Mouse (Mus musculus): ENCODE measurements around the gene Immp2l. TPM values are rescaled to one million over a fixed set of nuclear protein-coding genes. Genes with fewer than 3 reads are reported as not detected.

The Immp2l gene
- polyA plus RNA-seq, 2 experiments = 4.3 to 11.2 TPM

DNA sequence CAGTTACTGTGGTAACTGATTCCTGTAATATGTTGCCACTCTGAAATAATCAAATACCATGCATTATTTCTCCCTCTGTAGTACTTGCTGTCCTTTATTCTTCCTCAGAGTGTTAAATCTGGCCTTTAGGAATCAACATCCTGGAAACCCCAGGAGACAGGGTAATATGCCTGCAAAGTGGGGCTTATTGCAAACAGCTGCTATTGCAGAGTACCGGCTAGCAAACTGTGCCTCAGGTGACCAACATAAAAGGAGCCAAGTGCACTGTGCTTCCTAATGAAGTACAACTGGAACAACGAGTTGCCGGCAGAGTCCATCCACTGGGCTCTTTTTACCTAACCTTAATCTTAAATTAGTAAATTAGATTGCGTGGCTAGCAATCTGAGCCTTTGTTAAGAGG, 200.6 kb downstream of the Immp2l start:
- Histone ChIP-seq H3K9ac (replicated peaks) (no peak overlapping the region), H3K36me3 (replicated peaks; ENCODE audit: control insufficient read depth, insufficient read depth, low read depth) (no peaks in the 10 kb centered on the region), H3K4me1 (replicated peaks; ENCODE audit: control insufficient read depth in 2 of 2, insufficient read depth in 2 of 2, low read length in 1 of 2) (no peaks in the 10 kb centered on the region), H3K27ac (no peak overlapping the region), H3K4me3 (ENCODE audit: insufficient read depth in 1 of 2, low read depth in 2 of 2, low read length in 2 of 2) (no peak overlapping the region), H3K9me3 (ENCODE audit: control insufficient read depth, low read length) (no peaks in the 10 kb centered on the region), H3K27me3 (ENCODE audit: control insufficient read depth, insufficient read depth, low read length) (no peaks in the 10 kb centered on the region), H3K4me2 (ENCODE audit: low read depth) (no peak overlapping the region)
- 74% methylated on average over 4 of the region's 4 CpGs for WGBS (ENCODE audit: insufficient replicate concordance)
- DNase-seq (ENCODE audit: low read depth in 3 of 3, low spot score in 3 of 3) (no peak), ATAC-seq (ENCODE audit: insufficient read depth) (no peak)
- TF ChIP-seq CTCF (IDR thresholded peaks at IDR 0.05; ENCODE audit: low read depth) (no peak), EP300 (IDR thresholded peaks at IDR 0.05; ENCODE audit: low read depth) (no peak)

DNA sequence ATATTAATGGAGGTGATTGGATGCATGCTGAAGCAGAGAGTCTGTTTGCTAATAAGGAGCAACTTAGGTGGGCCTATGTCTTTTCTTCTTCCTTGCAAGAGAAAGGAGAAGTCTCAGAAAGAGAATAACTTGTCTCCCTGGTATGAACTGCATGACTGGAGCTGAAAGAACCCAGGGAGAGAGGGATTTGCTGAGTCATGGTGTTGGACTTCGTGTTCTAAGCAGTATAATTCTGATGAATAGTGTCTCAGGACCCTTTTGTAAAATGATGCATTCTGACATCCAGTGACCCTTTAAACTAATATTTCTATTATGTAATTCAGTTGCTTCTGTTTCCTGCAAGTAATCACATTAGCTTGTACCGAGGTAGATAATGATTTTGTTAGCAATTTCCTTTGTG, 208.1 kb downstream of the Immp2l start:
- no peak overlapping the region for H3K27ac ChIP-seq

GRCm38 (mm10) chr12:41237880-41238279, 214.0 kb downstream of the Immp2l start:
- no peaks in the 10 kb centered on the region for H3K27me3 ChIP-seq (ENCODE audit: control insufficient read depth, insufficient read depth, low read length)
- H3K4me1 ChIP-seq (replicated peaks; ENCODE audit: control insufficient read depth in 2 of 2, insufficient read depth in 2 of 2, low read length in 1 of 2) = 0 out of 4 replicates have a peak, but pooled peaks cover 0 to 2% of the 10 kb centered on the region in 2 experiments
- no peak overlapping the region for H3K4me3 ChIP-seq (ENCODE audit: insufficient read depth in 1 of 2, low read depth in 2 of 2, low read length in 2 of 2)
- no peak for TF ChIP-seq CTCF (IDR thresholded peaks at IDR 0.05; ENCODE audit: low read depth)
- TF ChIP-seq EP300 (IDR thresholded peaks at IDR 0.05; ENCODE audit: low read depth) = no peak
- no peak for ATAC-seq (ENCODE audit: insufficient read depth)
- no peak overlapping the region for H3K27ac ChIP-seq
- WGBS (ENCODE audit: insufficient replicate concordance) = 62% methylated on average over 3 of the region's 3 CpGs
- no peaks in the 10 kb centered on the region for H3K9me3 ChIP-seq (ENCODE audit: control insufficient read depth, low read length)
- no peaks in the 10 kb centered on the region for H3K36me3 ChIP-seq (replicated peaks; ENCODE audit: control insufficient read depth, insufficient read depth, low read depth)
- DNase-seq (ENCODE audit: low read depth in 3 of 3, low spot score in 3 of 3) = no peak
- no peak overlapping the region for H3K4me2 ChIP-seq (ENCODE audit: low read depth)
- no peak overlapping the region for H3K9ac ChIP-seq (replicated peaks)

More for the DNA sequence above, 208.1 kb downstream of the Immp2l start:
- H3K4me1 ChIP-seq (replicated peaks; ENCODE audit: control insufficient read depth in 2 of 2, insufficient read depth in 2 of 2, low read length in 1 of 2) = no peaks in the 10 kb centered on the region
- WGBS (ENCODE audit: insufficient replicate concordance) = 31% methylated on average over 2 of the region's 2 CpGs
- H3K9ac ChIP-seq (replicated peaks) = no peak overlapping the region
- no peak for TF ChIP-seq CTCF (IDR thresholded peaks at IDR 0.05; ENCODE audit: low read depth)
- TF ChIP-seq EP300 (IDR thresholded peaks at IDR 0.05; ENCODE audit: low read depth) = no peak
- ATAC-seq (ENCODE audit: insufficient read depth) = no peak
- no peak overlapping the region for H3K4me2 ChIP-seq (ENCODE audit: low read depth)
- H3K36me3 ChIP-seq (replicated peaks; ENCODE audit: control insufficient read depth, insufficient read depth, low read depth) = no peaks in the 10 kb centered on the region
- DNase-seq (ENCODE audit: low read depth in 3 of 3, low spot score in 3 of 3) = no peak
- H3K27me3 ChIP-seq (ENCODE audit: control insufficient read depth, insufficient read depth, low read length) = no peaks in the 10 kb centered on the region
- H3K4me3 ChIP-seq (ENCODE audit: insufficient read depth in 1 of 2, low read depth in 2 of 2, low read length in 2 of 2) = no peak overlapping the region
- H3K9me3 ChIP-seq (ENCODE audit: control insufficient read depth, low read length) = no peaks in the 10 kb centered on the region

DNA sequence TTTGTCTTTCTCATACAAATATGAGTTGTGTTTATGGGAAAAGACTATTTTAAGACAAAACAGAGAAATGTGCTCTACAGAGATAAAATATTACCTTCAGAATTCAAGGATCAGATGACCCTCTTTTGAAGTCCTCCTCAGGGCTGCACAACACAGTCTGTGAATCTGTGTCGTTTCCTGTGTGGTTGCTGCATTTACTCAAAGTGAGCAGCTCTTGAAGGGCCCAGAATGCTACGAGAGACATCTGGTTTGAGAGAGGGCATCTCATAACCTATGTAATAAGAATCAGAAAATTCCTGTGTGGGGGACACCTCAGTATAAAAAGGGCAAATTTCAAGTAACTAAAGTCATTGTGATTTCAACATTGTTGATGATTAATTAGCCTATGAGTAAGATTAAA, 217.3 kb downstream of the Immp2l start:
- no peaks in the 10 kb centered on the region for H3K36me3 ChIP-seq (replicated peaks; ENCODE audit: control insufficient read depth, insufficient read depth, low read depth)
- no peaks in the 10 kb centered on the region for H3K27me3 ChIP-seq (ENCODE audit: control insufficient read depth, insufficient read depth, low read length)
- 31% methylated on average over 2 of the region's 2 CpGs for WGBS (ENCODE audit: insufficient replicate concordance)
- no peak overlapping the region for H3K4me2 ChIP-seq (ENCODE audit: low read depth)
- 0 out of 4 replicates have a peak, but pooled peaks cover 0 to 2% of the 10 kb centered on the region in 2 experiments for H3K4me1 ChIP-seq (replicated peaks; ENCODE audit: control insufficient read depth in 2 of 2, insufficient read depth in 2 of 2, low read length in 1 of 2)
- TF ChIP-seq CTCF (IDR thresholded peaks at IDR 0.05; ENCODE audit: low read depth) = no peak
- no peak for TF ChIP-seq EP300 (IDR thresholded peaks at IDR 0.05; ENCODE audit: low read depth)
- no peaks in the 10 kb centered on the region for H3K9me3 ChIP-seq (ENCODE audit: control insufficient read depth, low read length)
- no peak for DNase-seq (ENCODE audit: low read depth in 3 of 3, low spot score in 3 of 3)
- H3K27ac ChIP-seq = no peak overlapping the region
- no peak overlapping the region for H3K4me3 ChIP-seq (ENCODE audit: insufficient read depth in 1 of 2, low read depth in 2 of 2, low read length in 2 of 2)
- no peak for ATAC-seq (ENCODE audit: insufficient read depth)
- H3K9ac ChIP-seq (replicated peaks) = no peak overlapping the region

DNA sequence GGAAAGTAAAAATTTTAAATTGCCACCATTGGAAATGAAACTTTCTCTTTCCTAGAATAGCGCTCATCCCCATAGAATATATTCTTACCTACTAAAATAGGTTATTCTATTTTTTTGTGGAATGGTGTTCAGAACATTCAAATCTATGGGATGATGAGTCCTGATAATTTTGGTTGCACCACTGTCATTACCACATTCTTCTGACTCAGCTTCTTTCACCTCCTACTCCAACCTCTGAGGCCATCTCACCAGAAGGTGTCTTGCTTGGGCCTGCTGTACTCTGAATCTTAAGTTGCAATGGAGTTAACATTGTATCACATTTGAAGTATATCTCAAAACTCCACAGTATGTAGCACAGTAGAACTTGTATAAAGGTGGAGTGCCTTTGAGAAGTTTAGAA, 224.4 kb downstream of the Immp2l start:
- no peak for TF ChIP-seq CTCF (IDR thresholded peaks at IDR 0.05; ENCODE audit: low read depth)
- no peak for TF ChIP-seq EP300 (IDR thresholded peaks at IDR 0.05; ENCODE audit: low read depth)
- Histone ChIP-seq H3K27ac (no peak overlapping the region), H3K36me3 (replicated peaks; ENCODE audit: control insufficient read depth, insufficient read depth, low read depth) (no peaks in the 10 kb centered on the region), H3K9me3 (ENCODE audit: control insufficient read depth, low read length) (no peaks in the 10 kb centered on the region), H3K4me1 (replicated peaks; ENCODE audit: control insufficient read depth in 2 of 2, insufficient read depth in 2 of 2, low read length in 1 of 2) (peaks cover 7 to 12% of the 10 kb centered on the region in 2 experiments), H3K4me3 (ENCODE audit: insufficient read depth in 1 of 2, low read depth in 2 of 2, low read length in 2 of 2) (no peak overlapping the region), H3K9ac (replicated peaks) (no peak overlapping the region), H3K4me2 (ENCODE audit: low read depth) (no peak overlapping the region), H3K27me3 (ENCODE audit: control insufficient read depth, insufficient read depth, low read length) (no peaks in the 10 kb centered on the region)
- 91% methylated on average over 1 of the region's 1 CpGs for WGBS (ENCODE audit: insufficient replicate concordance)
- ATAC-seq (ENCODE audit: insufficient read depth) (no peak), DNase-seq (ENCODE audit: low read depth in 3 of 3, low spot score in 3 of 3) (no peak)

All from liver, embryonic 14.5 days (tissue).